Mouse (Mus musculus) adrenal gland, adult 10 weeks (tissue): ENCODE data around the gene Gas6. TPM values are rescaled to one million over a fixed set of nuclear protein-coding genes. Genes with fewer than 3 reads are reported as not detected.

Source experiments
- polyA plus RNA-seq: library from polyadenylated mRNA; stranded (reverse); fragments of 350-450 nt; fragmentation: Illumina TruSeq; extraction: RNeasy Lipid Tissue Mini Kit (QIAGEN cat#74804); gene quantifications from one replicate; pipeline ENCODE4 v1.2.3, GENCODE M21; 2014; ENCODE audit warnings: low read depth, low replicate concordance

Gas6 gene
- polyA plus RNA-seq = 10.6 TPM

DNA sequence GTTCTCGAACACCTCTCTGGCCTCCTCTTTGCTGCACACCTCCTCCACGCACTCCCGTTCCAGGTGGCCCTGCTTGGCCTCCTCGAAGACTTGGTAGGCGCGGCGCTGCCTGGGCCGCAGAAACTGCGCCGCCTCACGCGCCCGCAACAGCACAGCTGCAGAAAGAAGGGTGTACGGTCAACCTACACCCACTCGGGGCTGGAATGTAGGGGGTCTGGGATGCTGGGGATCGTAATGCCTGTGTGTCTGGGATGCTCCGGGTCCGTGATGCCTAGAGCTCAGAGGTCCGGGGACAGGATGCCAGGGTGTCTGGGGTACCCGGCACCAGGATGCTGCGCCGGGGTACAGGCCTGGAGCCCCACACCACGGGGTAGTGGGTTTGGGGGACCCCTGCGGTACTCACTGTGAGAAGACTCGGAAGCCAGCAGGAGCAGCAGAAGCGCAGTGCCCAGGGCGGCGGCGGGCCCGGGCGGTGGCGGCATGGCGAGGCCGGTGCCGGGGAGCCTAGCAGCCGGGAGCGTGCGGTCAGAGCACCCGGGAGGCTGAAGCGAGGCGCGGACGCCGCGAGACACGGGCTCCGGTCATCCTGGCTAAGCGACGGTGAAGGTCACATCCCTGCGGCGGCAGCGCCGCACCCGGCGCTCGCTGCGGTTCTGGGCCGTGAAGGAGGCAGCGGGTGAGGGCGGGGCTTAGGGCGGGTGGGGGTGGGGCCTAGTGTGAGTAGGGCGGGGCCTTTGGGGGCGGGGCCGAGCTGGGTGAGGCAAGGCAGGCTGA is at the start of gene Gas6:
Gas6 (minus strand) TSS at position 633 of the 774 bp plus-strand sequence.

DNA sequence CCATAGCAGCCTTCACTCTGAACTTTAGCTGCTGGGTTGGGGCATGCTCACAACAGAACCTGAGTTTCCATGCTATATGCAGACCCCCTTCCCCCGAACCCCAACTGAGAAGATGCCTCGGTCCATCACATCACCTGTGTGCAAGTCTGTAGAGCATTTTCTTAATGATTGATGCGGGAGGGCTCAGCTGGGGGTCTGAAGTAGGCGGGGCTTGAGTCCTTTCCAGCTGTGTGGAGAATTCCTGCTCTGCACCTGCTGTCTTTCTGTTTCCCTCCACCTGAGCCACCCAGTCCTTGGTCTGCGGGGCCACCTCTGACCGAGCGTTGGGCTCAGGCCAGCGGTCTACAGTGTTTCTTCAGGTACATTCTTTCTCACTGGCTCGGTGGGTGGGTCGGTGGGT is 59.4 kb downstream of the Gas6 start, which contains the start of gene Tmem255b:
Tmem255b (plus strand) TSS at position 301 of the 400 bp plus-strand sequence.

Other genes with a start within 250 kb of the Gas6 start
- not detected for gene Adprhl1, start 240.3 kb downstream of the Gas6 start, polyA plus RNA-seq
- gene Dcun1d2, start 206.4 kb downstream of the Gas6 start, polyA plus RNA-seq = 24.9 TPM
- gene Tmco3, start 206.3 kb downstream of the Gas6 start, polyA plus RNA-seq = 20.1 TPM
- gene Tfdp1, start 155.7 kb downstream of the Gas6 start, polyA plus RNA-seq = 30.7 TPM
- gene Atp4b, start 97.7 kb downstream of the Gas6 start, polyA plus RNA-seq = not detected
- not detected for gene Grk1, start 89.4 kb downstream of the Gas6 start, polyA plus RNA-seq
- gene Tmem255b, start 59.3 kb downstream of the Gas6 start, polyA plus RNA-seq = not detected
- not detected for gene 1700029H14Rik, start 68.0 kb upstream of the Gas6 start, polyA plus RNA-seq
- 15.3 TPM for gene Rasa3, start 183.1 kb upstream of the Gas6 start, polyA plus RNA-seq
- gene Cfap97d2, start 211.4 kb upstream of the Gas6 start, polyA plus RNA-seq = 0.29 TPM